Mouse (Mus musculus) testis, postnatal 10 days (tissue): ENCODE measurements around the gene Gm13691.
"Not testable (repeated sequence)": the region's sequence is repeated elsewhere in the genome, so short reads cannot be mapped to it uniquely, and the experiment has no call there.

Source experiments
- DNase-seq: peaks from one replicate; pipeline ENCODE4 v3.0.0; 2021; ENCODE audit warnings: low spot score

Gm13691 gene

GRCm38 (mm10) chr2:84035997-84036396 is 45.6 kb downstream of the Gm13691 start:
- no peak for DNase-seq

DNA sequence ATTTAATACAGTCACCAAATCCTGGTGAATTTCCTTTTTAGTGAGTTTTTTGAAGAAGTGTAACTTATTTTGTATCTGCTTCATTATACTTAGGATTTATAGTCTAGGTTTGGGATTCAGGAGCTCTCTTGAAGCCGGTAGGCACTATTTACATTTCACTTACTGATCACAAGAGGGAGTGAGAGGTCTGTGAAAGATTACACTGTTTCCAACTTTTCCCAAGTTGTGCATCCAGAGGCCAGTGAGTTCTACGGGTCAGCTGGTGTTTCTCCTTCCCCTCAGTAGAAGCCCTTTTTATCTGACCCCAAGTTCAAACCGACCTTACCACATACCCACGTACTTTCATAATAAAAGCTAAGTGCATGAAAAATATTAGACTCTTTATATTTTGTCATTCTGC is 47.0 kb downstream of the Gm13691 start:
- no peak for DNase-seq

DNA sequence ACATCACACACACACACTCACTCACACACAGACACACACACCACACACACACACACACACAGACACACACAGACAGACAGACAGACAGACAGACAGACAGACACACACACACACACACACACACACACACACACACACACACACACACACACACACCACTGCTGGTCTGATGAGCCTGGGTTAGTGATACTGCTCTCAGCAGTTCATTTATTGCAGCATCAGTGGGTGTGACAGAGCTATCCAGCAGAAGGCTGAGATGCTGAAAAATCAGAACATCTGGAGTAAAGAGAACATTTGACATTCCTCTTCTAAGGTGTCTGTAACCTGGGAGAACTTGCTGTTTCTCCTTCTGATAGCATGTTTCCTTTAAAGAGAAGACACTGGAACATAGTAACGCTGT is 47.6 kb downstream of the Gm13691 start:
- DNase-seq: not testable (repeated sequence)

GRCm38 (mm10) chr2:84039277-84039676 is 48.9 kb downstream of the Gm13691 start:
- DNase-seq: no peak
